Mouse (Mus musculus): ENCODE data around the gene Aebp2.

The Aebp2 gene

DNA sequence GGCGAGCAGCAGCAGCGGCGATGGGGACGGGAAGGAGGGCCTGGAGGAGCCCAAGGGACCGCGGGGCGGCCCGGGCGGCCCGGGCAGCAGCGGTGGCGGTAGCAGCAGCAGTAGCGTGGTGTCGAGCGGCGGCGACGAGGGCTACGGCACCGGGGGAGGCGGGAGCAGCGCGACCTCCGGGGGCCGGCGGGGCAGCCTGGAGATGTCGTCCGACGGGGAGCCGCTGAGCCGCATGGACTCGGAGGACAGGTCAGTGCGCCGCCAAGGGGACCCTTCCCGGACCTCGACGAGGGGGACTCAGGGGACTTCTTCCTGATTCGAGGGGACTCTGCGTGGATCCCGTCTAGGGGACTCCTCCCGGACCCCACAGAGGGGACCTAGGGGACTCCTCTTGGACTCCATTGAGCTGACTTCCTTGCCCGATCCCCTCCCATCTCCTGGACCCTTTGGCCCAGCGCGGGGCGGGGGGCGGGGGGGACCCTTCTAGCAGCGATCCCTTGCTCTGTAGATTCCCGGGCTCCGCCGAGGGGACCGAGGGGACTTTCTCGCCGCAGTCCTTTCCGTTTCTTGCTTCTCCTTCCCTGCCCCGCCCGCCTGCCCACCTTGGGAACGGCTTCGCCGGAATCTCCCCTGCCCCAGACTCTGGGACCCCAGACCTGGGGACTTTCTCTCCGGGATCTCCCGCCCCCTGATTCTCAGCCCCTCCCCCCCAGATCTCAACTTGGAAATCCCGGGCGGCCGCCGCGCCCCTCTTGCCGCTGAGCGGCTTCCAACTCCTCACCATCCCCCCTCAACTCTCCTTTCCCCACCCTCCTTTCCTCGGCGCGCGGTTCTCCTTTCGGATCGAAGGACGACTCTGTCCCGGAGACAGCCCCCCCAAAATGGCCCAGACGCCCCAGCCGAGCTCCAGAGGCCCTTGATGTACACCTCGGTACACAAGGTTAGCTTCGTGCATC lies 1.9 kb downstream of the Aebp2 start:
- ChIA-PET POLR2A (interaction anchor here (0.6 to 3.6 kb wide), 9 partner anchors 10 to 25 kb away, joined by 3 to 13 read pairs (median 8); no protein-coding TSS in a partner anchor), CTCF (no interaction called here)

DNA sequence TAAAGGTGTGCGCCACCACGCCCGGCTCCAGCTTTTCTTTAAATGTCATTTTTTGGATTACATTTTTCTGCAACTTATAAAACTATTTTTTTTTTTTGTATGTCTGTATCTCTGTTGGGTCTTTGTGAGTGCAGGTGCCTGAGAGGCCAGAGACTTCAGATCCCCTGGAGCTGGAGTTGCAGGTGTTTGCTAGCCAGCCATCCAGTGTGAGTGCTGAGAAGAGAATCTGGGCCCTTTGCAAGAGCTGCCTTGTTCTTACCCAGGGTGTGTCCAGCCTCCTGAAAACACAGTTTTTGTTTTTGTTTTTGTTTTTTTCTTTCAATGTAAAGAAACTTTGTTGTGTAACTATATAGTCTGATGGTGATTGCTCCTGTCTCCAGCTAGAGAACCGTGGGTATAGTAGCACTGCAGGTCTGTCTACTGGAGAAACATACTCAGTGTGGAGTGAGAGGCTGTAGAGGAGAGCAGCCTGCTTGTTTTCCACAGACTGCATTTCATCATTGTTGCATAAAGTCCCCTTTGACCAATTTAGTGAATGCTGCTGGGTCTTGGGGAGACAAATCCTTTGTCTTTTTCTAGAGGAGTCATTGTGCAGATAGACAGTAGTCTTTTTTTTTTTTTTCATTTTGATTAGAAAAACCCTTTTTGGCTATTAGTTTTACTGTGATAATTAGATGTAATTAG lies 6.9 kb downstream of the Aebp2 start:
- CTCF ChIA-PET: interaction anchor here in 1 of 4 experiments (0.6 kb wide), 1 partner anchor 574 kb away, joined by 10 read pairs; no protein-coding TSS in a partner anchor
- POLR2A ChIA-PET: interaction anchor here (0.6 to 4.5 kb wide), 22 partner anchors 11 to 571 kb away, joined by 3 to 31 read pairs (median 4); no protein-coding TSS in a partner anchor

DNA sequence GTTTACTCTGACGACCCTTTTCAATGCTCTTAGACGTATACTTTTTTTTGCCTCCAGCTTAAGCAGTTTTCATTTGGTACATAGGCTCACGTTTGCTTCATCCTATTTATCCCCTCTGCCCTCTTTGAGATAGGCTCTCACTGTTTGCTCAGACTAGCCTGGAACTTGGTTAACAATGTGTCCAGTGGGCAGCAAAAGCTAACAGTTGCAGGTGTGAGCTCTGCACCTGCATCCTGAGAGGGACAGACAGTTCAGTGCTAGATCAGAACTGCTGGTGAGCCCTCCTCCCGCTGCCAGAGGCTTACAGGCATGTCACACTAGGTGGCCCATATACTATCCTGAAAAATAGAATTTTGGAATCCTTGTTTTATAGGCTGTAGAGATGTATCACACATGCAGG lies 7.8 kb downstream of the Aebp2 start:
- POLR2A ChIA-PET: interaction anchor here in 2 of 4 experiments (0.7 to 4.5 kb wide), 8 partner anchors 11 to 336 kb away, joined by 3 to 31 read pairs (median 5); no protein-coding TSS in a partner anchor
- CTCF ChIA-PET: interaction anchor here in 1 of 4 experiments (0.6 kb wide), 1 partner anchor 52 kb away, joined by 7 read pairs; no protein-coding TSS in a partner anchor

DNA sequence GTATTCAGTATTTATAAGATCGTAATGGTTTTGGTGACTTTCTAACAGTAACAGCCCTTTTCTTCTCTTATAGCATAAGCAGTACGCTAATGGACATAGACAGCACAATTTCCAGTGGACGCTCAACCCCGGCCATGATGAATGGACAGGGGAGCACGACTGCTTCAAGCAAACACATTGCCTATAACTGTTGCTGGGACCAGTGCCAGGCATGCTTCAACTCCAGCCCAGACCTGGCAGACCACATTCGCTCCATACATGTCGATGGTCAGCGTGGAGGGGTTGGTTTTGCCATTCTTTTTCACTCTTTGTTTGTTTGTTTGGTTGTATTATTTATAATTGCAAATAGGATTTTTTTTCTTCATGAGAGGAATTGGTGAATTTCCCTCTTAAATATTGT lies 11.2 kb downstream of the Aebp2 start:
- CTCF ChIA-PET: no interaction called here
- POLR2A ChIA-PET: interaction anchor here in 1 of 4 experiments (0.8 kb wide), 1 partner anchor 201 kb away, joined by 6 read pairs; no protein-coding TSS in a partner anchor

DNA sequence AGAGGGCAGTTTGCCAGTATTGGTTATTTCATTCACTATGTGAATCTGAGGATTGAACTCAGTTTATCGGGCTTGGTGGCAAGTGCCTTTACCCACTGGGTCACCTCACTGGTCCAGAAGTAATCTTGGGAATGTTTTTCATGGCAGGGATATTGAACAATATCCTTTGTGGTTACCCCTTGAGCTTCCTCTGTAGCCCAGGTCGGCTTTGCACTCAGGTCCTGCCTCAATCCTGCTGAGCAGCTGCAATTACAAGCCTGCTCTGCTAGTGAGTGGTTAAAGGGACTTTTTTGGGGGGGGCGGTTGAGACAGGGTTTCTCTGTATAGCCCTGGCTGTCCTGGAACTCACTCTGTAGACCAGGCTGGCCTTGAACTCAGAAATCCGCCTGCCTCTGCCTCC lies 13.8 kb downstream of the Aebp2 start:
- POLR2A ChIA-PET: interaction anchor here in 2 of 4 experiments (0.9 to 2.3 kb wide), 5 partner anchors 9 to 25 kb away, joined by 3 to 17 read pairs (median 7); partner anchors contain the start of gene Aebp2 (in 1 of the 2)
- CTCF ChIA-PET: interaction anchor here in 1 of 4 experiments (1.4 kb wide), 1 partner anchor 93 kb away, joined by 3 read pairs; no protein-coding TSS in a partner anchor

DNA sequence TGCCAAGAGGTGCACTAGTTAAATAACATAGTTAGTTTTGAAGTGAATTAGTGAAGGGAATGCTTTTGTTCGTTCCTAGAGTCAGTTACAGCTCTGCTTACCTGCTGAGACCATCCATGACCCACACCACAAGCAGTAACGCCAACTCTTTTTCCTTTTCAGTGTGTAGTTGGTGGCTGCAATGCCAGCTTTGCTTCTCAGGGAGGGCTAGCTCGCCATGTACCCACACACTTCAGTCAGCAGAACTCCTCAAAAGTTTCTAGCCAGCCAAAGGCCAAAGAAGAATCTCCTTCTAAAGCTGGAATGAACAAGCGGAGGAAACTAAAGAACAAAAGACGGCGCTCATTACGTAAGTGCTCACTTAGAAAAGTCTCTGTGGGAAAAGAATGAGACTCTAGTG lies 19.5 kb downstream of the Aebp2 start:
- POLR2A ChIA-PET: interaction anchor here in 3 of 4 experiments (0.8 to 2.5 kb wide), 17 partner anchors 10 to 190 kb away, joined by 3 to 9 read pairs (median 4); no protein-coding TSS in a partner anchor

DNA sequence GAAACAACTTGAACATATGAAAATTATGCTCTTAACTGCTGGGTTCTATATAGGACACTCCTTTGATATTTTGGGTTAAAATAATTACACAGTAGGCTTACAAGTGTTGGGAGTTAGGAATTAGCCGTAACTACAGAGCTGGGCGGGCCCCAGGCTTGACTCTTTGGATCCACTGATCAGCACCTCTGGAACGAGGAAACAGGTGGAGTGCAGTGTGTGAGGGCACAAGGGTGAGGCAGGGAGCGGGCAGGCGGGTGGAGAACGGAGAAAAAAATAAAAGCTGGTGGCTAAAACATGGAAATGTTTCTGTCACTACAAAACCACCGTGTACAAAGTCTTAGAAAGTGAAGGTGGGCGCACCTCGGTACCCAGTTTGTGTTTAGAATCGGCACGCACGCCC lies 20.2 kb downstream of the Aebp2 start:
- ChIA-PET POLR2A (interaction anchor here in 3 of 4 experiments (1.2 to 2.5 kb wide), 8 partner anchors 11 to 191 kb away, joined by 3 to 7 read pairs (median 4); no protein-coding TSS in a partner anchor), CTCF (interaction anchor here (0.5 to 1.2 kb wide), 6 partner anchors 47 to 664 kb away, joined by 3 to 4 read pairs (median 3); no protein-coding TSS in a partner anchor)

More for the DNA sequence above, 19.5 kb downstream of the Aebp2 start:
- CTCF ChIA-PET: interaction anchor here in 1 of 4 experiments (0.6 to 1.0 kb wide), 2 partner anchors 73 to 194 kb away, joined by 3 read pairs; no protein-coding TSS in a partner anchor

DNA sequence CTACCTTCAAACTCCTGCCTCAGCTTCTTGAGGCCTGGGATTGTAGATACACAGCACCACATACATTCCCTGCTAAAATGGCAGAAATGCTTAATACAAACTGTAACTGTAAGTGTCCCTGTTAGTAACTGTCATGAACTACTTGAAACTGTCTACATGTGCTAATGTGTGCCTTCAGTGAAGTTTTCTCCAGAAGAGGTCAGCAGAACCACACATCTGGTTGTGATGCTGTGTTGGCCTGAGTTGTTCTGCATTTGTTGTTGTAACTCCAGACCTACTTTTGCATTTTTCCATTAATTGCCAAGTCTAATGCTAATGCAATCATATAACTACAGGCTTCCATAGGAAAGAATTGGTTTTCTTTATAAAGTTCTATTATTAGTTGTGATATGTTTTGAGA lies 23.5 kb downstream of the Aebp2 start:
- POLR2A ChIA-PET: interaction anchor here in 2 of 4 experiments (0.6 to 1.7 kb wide), 3 partner anchors 19 to 27 kb away, joined by 3 to 5 read pairs (median 4); no protein-coding TSS in a partner anchor
- CTCF ChIA-PET: no interaction called here

DNA sequence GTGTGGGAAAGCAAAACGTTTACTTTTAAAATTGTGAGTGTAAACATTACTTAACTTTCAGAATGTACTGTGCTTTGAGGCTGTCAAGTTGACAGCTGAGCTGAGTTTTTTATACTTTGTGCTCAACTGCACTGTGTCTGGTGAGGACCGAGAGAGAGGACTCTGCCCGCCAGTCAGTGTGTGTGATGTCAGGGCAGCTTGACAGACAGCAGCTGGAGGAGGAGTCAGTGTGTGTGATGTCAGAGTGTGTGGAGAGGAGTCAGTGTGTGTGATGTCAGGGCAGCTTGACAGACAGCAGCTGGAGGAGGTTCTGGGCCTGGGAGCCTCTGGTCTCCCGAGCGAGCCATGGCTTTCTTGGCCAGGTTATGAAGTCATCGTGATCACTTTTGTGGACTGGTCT lies 24.4 kb downstream of the Aebp2 start:
- ChIA-PET POLR2A (interaction anchor here in 2 of 4 experiments (0.5 to 1.7 kb wide), 10 partner anchors 8 to 156 kb away, joined by 3 to 5 read pairs (median 4); no protein-coding TSS in a partner anchor), CTCF (interaction anchor here in 1 of 4 experiments (0.7 to 1.1 kb wide), 2 partner anchors 21 to 46 kb away, joined by 3 read pairs; no protein-coding TSS in a partner anchor)

DNA sequence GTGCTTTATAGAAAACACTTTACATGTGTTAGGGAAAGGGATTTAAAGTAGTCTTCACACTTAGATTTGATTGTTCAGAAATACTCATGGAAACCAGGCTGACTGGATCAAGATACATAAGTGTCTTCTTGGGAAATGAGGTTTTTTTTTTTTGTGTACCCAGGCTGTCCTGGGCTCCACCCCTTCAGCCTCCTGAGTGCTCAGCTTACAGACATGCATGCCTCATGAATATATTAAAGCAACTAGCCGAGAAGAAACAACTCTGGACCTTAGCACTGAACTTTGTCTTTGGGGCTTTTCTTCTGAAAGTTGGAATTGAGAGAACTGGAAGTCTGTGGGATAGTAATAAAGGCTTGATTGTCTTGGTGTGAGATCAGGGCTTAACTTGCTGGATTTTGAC lies 27.3 kb downstream of the Aebp2 start:
- CTCF ChIA-PET: no interaction called here
- POLR2A ChIA-PET: interaction anchor here in 1 of 4 experiments (1.1 to 2.1 kb wide), 3 partner anchors 13 to 20 kb away, joined by 3 to 7 read pairs (median 4); no protein-coding TSS in a partner anchor

DNA sequence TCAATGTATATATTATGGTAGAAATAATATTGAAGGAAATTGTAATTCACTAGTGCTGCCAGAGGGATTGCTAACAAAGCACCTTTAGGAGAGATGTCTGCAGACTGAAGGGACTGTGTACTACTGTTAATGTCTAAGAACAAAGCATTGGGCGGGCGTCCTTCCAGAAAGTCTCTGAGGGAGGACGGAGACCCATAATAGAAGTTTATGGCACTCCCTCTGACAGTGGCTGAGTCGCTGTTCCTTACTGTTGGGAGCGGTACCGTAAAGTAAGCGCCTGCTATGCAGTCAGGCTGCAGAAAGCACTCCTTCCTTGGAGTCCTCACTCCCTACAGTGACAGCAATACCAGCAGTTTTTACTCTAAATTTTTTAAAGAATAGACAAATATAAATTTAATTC lies 29.5 kb downstream of the Aebp2 start:
- CTCF ChIA-PET: no interaction called here
- POLR2A ChIA-PET: no interaction called here

DNA sequence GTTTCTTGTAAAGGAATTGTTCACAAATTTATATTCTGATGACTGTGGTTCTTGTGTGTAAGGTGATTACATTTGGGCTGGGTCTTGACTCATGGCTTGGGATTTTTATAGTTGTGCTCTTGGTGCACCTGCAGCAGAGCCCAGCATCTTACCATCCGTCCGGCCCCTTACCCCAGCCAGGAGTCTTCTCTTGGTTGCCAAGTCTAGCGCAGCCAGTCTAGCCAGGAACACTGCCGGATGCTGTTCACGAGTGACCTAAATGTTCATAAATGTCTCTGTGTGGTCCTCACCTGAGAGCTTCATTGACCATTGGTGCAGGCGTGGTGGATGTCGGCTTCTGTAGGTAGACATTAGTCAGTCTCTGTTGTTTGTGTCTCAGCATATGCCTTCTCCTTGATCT lies 33.0 kb downstream of the Aebp2 start:
- POLR2A ChIA-PET: interaction anchor here in 3 of 4 experiments (0.7 to 6.4 kb wide), 7 partner anchors 9 to 59 kb away, joined by 3 to 37 read pairs (median 4); no protein-coding TSS in a partner anchor
- CTCF ChIA-PET: no interaction called here

DNA sequence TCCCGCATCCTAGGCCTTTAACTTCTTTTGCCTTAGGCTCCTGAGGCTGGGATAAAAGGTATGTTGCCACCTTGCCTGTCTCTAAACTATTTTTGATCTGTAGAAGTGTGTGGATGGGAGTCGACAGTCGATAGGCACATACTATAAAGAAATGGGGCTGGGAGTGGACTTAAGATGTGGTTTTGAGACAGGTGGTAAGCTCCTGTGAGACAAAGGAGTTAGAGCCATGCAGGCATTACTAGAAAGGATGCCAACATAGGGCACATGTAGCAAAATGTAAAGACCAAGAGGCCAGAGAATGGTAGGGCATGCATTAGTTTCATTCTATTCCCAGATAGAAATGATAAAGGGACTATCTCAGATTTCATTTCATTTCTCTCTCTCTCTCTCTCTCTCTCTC lies 34.5 kb downstream of the Aebp2 start:
- ChIA-PET POLR2A (interaction anchor here in 3 of 4 experiments (0.6 to 6.4 kb wide), 7 partner anchors 8 to 16 kb away, joined by 3 to 37 read pairs (median 3); no protein-coding TSS in a partner anchor), CTCF (no interaction called here)

DNA sequence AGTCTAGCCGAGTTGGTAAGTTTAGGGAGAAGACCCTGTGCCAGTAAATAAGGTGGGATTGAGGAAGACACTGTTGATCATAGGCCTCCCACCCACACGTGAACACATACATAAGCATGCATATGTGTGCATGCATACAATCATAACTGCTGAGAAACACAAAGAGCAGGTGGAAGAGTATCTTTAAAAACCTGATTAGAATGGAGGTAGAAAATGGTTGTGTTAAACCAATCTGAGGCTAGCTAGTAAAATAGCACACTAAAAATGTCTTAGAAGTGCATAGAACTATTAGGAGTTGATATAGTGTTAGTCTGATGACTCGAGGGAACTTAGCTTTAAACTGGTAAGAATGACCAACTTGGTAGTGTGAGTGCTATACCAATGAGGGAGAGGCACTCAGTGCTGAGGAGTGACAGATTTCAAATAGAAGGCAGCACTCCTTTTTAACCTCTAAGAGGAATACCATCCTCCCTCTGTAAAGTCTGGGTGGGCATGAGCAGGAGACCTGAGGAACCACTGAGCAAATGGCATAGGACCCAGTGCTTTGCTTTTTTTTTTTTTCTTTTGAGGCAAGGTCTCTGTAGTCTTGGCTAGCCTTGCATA lies 35.6 kb downstream of the Aebp2 start:
- CTCF ChIA-PET: interaction anchor here in 1 of 4 experiments (0.7 kb wide), 1 partner anchor 820 kb away, joined by 3 read pairs; no protein-coding TSS in a partner anchor
- POLR2A ChIA-PET: interaction anchor here in 2 of 4 experiments (1.4 to 6.4 kb wide), 2 partner anchors 8 to 9 kb away, joined by 3 to 37 read pairs; no protein-coding TSS in a partner anchor

DNA sequence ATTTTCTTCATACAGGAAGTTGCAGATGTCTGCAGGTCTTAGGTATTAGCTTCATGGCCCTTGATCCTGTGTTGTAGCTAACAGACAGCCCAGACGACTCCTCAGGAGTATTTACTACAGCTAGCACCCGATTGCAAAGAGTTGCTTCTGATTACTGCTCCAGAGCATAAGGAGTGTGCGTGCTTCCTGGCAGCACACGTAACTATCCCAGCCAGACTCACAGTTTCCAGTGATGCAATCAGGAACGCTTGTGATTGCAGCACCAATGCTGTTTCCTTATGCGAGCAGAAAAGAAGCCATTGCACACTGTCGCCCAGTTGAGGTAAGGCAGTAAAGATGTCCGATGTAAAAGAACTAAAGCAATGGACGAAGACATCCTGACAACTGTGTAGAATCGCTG lies 38.6 kb downstream of the Aebp2 start:
- CTCF ChIA-PET: interaction anchor here in 1 of 4 experiments (0.5 kb wide), 1 partner anchor 44 kb away, joined by 5 read pairs; no protein-coding TSS in a partner anchor
- POLR2A ChIA-PET: interaction anchor here in 2 of 4 experiments (0.5 to 1.2 kb wide), 6 partner anchors 12 to 34 kb away, joined by 3 to 5 read pairs (median 3); no protein-coding TSS in a partner anchor

DNA sequence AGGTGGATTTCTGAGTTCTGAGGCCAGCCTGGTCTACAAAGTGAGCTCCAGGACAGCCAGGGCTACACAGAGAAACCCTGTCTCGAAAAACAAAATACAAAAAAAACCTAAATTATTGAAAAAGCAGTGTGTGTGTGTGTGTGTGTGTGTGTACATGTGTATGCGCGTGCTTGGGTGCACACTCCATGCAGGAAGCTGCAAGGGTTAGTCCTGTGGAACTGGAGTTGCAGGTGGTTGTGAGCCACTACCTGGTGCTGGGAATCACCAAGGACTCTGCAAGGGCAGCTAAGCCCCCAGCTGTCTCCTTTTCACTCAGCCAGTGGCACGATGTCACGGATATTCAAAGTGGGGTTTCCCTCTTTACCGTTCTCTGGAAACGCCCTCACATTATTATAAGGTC lies 39.3 kb downstream of the Aebp2 start:
- POLR2A ChIA-PET: interaction anchor here (0.7 to 1.3 kb wide), 10 partner anchors 12 to 59 kb away, joined by 3 to 5 read pairs (median 3); no protein-coding TSS in a partner anchor
- CTCF ChIA-PET: interaction anchor here in 3 of 4 experiments (0.5 to 1.2 kb wide), 3 partner anchors 22 to 1842 kb away, joined by 3 to 4 read pairs (median 3); no protein-coding TSS in a partner anchor

DNA sequence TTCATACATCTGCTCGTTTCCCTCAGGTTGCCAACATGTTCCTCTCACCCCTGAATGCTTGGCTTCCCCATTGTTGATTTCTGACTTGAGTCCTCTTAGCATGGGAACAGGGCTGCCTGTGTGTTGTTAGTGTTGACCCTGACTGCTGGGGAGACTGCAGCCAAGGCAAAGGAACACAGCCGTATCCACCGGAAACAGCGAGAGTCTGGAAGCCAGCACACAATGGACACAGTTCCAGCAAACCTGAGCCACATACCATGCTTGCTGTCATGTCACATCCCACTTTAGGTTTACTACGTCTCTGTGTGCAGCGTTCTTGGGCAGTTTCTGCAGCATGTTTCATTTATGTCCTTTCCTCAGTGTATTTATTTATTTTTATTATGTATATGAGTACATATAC lies 39.8 kb downstream of the Aebp2 start:
- ChIA-PET CTCF (interaction anchor here in 3 of 4 experiments (0.5 to 1.2 kb wide), 4 partner anchors 18 to 1841 kb away, joined by 3 to 4 read pairs (median 3); no protein-coding TSS in a partner anchor), POLR2A (interaction anchor here (0.8 to 1.5 kb wide), 10 partner anchors 12 to 59 kb away, joined by 3 to 5 read pairs (median 3); no protein-coding TSS in a partner anchor)

Measured in embryonic stem cell, embryonic (primary cell).